Mouse (Mus musculus) embryonic facial prominence, embryonic 14.5 days (tissue): ENCODE measurements around the gene Tanc1. TPM values are rescaled to one million over a fixed set of nuclear protein-coding genes. Genes with fewer than 3 reads are reported as not detected.
A peak's percentile ranks its signal among the peaks of the same experiment; 100 is the strongest.

ENCODE experiments used
- ATAC-seq: fragments of 200-750 bp; cut with Nextera tagmentation; 2 replicates; pipeline ENCODE4 v1.8.0; 2017; ENCODE audit warnings: low read depth, moderate number of reproducible peaks, moderate TSS enrichment
- DNase-seq: peaks from one replicate; pipeline ENCODE4 v3.0.0-alpha.2; 2015; ENCODE audit warnings: low spot score
- H3K27ac ChIP-seq: fragments of 300-500 bp; sonication (generic); replicated peaks from 2 replicates; pipeline ENCODE4 v1.5.1; 2014; ENCODE audit warnings: low read depth, mild to moderate bottlenecking, low read length, moderate library complexity
- H3K27me3 ChIP-seq: fragments of 300-500 bp; sonication (generic); replicated peaks from 2 replicates; pipeline ENCODE4 v1.6.1; 2014; ENCODE audit warnings: low read length; ENCODE audit not compliant: control insufficient read depth, insufficient read depth
- H3K36me3 ChIP-seq: fragments of 300-500 bp; sonication (generic); 2 replicates; pipeline ENCODE4 v1.6.1; 2014; ENCODE audit warnings: low read length, mixed read lengths; ENCODE audit not compliant: control insufficient read depth, insufficient read depth
- H3K4me1 ChIP-seq: fragments of 300-500 bp; sonication (generic); 2 replicates; pipeline ENCODE4 v1.6.1; 2014; ENCODE audit warnings: antibody characterized with exemption, low read length; ENCODE audit not compliant: control insufficient read depth, insufficient read depth
- H3K4me2 ChIP-seq: fragments of 300-500 bp; sonication (generic); 2 replicates; pipeline ENCODE4 v1.6.1; 2014; ENCODE audit warnings: low read depth, mild to moderate bottlenecking, low read length, moderate library complexity, mixed read lengths
- H3K4me3 ChIP-seq: fragments of 300-500 bp; sonication (generic); 2 replicates; pipeline ENCODE4 v1.5.1; 2014; ENCODE audit warnings: low read depth, mild to moderate bottlenecking, low read length
- H3K9ac ChIP-seq: fragments of 300-500 bp; sonication (generic); 2 replicates; pipeline ENCODE4 v1.6.1; 2014; ENCODE audit warnings: low read depth, mild to moderate bottlenecking, low read length, moderate library complexity, mixed read lengths
- H3K9me3 ChIP-seq: fragments of 300-500 bp; sonication (generic); 2 replicates; pipeline ENCODE4 v1.6.1; 2016; ENCODE audit warnings: low read length; ENCODE audit not compliant: control insufficient read depth
- WGBS: fragments of 180-500 bp; shearing (Covaris S2); extraction: QIAGEN DNeasy Blood & Tissue Kit; methylation state at CpG from one replicate; pipeline ENCODE4 v1.1.7; 2014; 5-methylcytosine and 5-hydroxymethylcytosine counted together
- polyA plus RNA-seq: library from polyadenylated mRNA; unstranded; fragments of >200 nt; fragmentation: Nextera tagmentation; extraction: Ambion mirVana; gene quantifications from 2 replicates; pipeline ENCODE4 v1.2.1, GENCODE M21; 2014

The Tanc1 gene
- polyA plus RNA-seq, 1 experiment from 2014 or later = 24.8 TPM

DNA sequence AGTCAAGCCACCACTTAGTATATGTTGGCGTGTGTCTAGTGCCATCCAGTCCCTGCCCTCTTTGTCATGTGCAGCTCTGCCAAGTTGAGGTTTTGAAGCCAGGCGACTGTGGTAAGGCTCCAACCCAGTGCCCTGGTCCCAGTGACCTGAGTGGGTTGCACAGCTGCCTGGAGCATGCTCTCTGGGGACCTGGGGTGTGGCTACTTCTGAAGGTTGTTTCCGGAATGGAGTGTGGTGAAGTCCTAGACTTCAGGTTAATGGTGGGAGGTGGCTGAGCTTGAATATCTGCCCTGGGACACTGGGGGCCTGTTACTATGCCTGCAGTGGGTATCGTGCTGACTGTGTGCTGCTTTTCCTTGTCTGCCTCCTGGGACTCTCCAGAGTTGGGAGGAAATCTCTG, 18.0 kb downstream of the Tanc1 start:
- peaks cover 45% of the 10 kb centered on the region for H3K4me1 ChIP-seq
- ATAC-seq = no peak
- no peaks in the 10 kb centered on the region for H3K27me3 ChIP-seq
- no peak overlapping the region for H3K4me3 ChIP-seq
- no peak for DNase-seq
- H3K9me3 ChIP-seq = no peaks in the 10 kb centered on the region
- no peaks in the 10 kb centered on the region for H3K36me3 ChIP-seq
- no peak overlapping the region for H3K4me2 ChIP-seq
- H3K27ac ChIP-seq = no peak overlapping the region
- no peak overlapping the region for H3K9ac ChIP-seq
- 73% methylated on average over 4 of the region's 4 CpGs for WGBS

DNA sequence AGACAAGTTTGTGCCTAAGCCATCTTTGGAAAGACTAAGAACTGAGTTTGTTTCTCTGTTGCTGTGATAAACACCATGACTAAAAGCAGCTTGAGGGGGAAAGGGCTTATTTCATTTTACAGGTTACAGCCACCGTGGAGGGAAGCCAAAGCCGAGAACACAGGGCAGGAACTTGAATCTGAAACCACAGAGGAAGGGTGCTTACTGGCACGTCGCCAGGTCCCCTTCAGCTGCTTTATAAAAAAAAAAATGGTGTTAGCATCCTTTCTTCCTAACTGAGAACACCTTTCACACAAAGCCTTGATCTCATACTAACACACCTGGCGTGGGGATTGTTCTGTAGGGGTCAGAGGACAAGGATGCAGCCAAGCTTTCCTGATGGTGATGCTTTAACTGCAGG, 19.6 kb downstream of the Tanc1 start:
- WGBS = 49% methylated on average over 5 of the region's 5 CpGs
- H3K4me3 ChIP-seq = no peak overlapping the region
- H3K4me2 ChIP-seq = no peak overlapping the region
- ATAC-seq (no peak), DNase-seq (no peak)
- no peak overlapping the region; the same call in 1 of the 2 replicates for H3K27ac ChIP-seq
- H3K27me3 ChIP-seq = no peaks in the 10 kb centered on the region
- no peaks in the 10 kb centered on the region for H3K36me3 ChIP-seq
- no peaks in the 10 kb centered on the region for H3K9me3 ChIP-seq
- no peak overlapping the region for H3K9ac ChIP-seq
- H3K4me1 ChIP-seq = peaks cover 43% of the 10 kb centered on the region

DNA sequence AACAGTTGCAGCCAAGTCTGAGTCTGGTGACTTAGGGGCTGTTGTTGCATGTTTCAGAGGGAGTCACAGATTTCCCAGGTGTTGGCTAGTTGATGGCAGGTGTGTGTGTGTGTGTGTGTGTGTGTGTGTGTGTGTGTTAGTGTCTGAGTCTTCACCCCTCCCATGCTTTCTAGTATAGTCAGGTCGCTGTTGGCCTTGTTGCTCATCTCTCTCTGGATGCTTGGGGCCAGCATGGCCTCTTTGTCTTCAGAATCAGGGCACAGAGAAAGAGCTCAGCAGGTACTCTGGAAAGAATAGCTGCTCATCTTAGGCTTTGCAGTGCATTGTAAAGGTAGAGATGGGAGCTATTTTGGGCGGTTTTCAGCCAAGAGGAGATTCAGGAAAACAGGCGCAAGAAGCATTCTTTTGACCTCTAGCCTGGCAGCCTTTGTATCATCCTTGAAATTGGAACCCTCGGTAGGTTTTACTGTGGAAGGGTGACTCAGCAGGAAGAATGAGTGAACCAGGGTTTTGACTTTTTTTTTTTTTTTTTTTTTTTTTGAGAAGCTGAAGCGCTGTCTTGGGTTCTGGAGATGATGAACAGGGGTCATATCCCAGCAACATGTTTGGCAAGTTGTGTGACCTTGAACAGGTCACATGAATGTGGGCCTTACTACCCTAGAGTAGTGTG, 22.1 kb downstream of the Tanc1 start:
- Histone ChIP-seq H3K36me3 (no peaks in the 10 kb centered on the region), H3K27ac (no peak overlapping the region), H3K4me3 (no peak overlapping the region), H3K4me2 (no peak overlapping the region), H3K4me1 (peaks cover 22% of the 10 kb centered on the region), H3K9ac (no peak overlapping the region), H3K27me3 (no peaks in the 10 kb centered on the region), H3K9me3 (no peaks in the 10 kb centered on the region)
- no peak for DNase-seq
- no peak for ATAC-seq
- WGBS = 55% methylated on average over 5 of the region's 5 CpGs

GRCm38 (mm10) chr2:59637040-59637785, 25.4 kb downstream of the Tanc1 start:
- no peak for ATAC-seq
- Histone ChIP-seq H3K9me3 (no peaks in the 10 kb centered on the region), H3K4me1 (no peaks in the 10 kb centered on the region), H3K27me3 (no peaks in the 10 kb centered on the region), H3K4me2 (no peak overlapping the region), H3K36me3 (no peaks in the 10 kb centered on the region), H3K4me3 (no peak overlapping the region), H3K27ac (no peak overlapping the region), H3K9ac (no peak overlapping the region)
- no peak for DNase-seq
- 94% methylated on average over 18 of the region's 18 CpGs for WGBS

GRCm38 (mm10) chr2:59642722-59643121, 30.9 kb downstream of the Tanc1 start:
- Histone ChIP-seq H3K4me3 (no peak overlapping the region), H3K9ac (no peak overlapping the region), H3K27me3 (no peaks in the 10 kb centered on the region), H3K36me3 (no peaks in the 10 kb centered on the region), H3K9me3 (no peaks in the 10 kb centered on the region), H3K4me2 (no peak overlapping the region), H3K27ac (no peak overlapping the region), H3K4me1 (peaks cover 32% of the 10 kb centered on the region)
- DNase-seq (no peak), ATAC-seq (no peak)
- 75% methylated on average over 8 of the region's 8 CpGs for WGBS

DNA sequence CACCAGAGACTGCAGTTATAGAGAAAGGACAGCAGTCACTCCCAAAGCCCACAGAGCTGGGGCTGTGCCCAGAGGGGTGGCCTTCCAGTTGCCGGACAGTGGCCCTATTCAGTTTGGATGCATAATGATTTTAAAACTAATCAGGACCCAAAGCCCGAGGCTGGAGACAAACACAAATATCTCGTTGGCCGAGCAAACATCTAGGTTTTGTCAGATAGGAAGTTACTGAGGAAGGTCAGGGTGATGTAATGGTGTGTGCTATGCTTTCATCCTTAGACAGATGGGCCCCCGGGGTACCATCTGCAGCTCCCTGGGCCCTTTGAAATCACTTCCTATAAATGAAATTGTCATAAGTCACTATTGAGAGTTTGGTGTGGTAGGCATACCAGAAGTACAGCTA, 33.0 kb downstream of the Tanc1 start:
- H3K27me3 ChIP-seq = no peaks in the 10 kb centered on the region
- DNase-seq (no peak), ATAC-seq (peak; percentile 28)
- WGBS = 23% methylated on average over 5 of the region's 5 CpGs
- H3K9me3 ChIP-seq = no peaks in the 10 kb centered on the region
- no peak overlapping the region for H3K4me2 ChIP-seq
- no peak overlapping the region for H3K9ac ChIP-seq
- H3K36me3 ChIP-seq = no peaks in the 10 kb centered on the region
- H3K27ac ChIP-seq = peak overlapping the region; percentile 15; the same call in 1 of the 2 replicates
- H3K4me3 ChIP-seq = no peak overlapping the region
- peaks cover 33% of the 10 kb centered on the region for H3K4me1 ChIP-seq

DNA sequence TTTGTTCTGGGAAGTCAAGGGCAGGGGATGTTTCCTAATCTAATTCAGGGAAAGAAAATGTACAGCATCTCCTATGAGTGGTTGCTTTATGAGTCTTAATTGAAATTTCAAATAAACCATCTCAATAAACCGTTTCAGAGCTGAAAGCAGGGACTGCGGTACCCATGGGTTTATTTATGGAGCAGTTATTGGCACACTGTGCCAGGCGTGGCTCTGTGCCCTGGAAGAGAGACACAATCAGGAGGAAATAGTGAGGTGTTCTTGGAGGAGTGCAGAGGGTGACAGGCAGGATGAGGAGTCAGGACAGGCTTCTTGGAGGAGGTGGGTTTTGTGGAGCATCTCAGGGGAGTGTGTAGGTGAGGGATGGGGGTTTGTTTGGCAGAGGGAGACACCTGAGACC, 33.7 kb downstream of the Tanc1 start:
- no peak for ATAC-seq
- H3K27ac ChIP-seq = no peak overlapping the region
- no peaks in the 10 kb centered on the region for H3K36me3 ChIP-seq
- no peak overlapping the region for H3K4me3 ChIP-seq
- no peaks in the 10 kb centered on the region for H3K27me3 ChIP-seq
- no peak for DNase-seq
- 49% methylated on average over 3 of the region's 3 CpGs for WGBS
- no peaks in the 10 kb centered on the region for H3K9me3 ChIP-seq
- no peak overlapping the region for H3K9ac ChIP-seq
- H3K4me2 ChIP-seq = no peak overlapping the region
- peaks cover 33% of the 10 kb centered on the region for H3K4me1 ChIP-seq

GRCm38 (mm10) chr2:59646740-59647390, 35.0 kb downstream of the Tanc1 start:
- no peak for DNase-seq
- ATAC-seq = no peak
- Histone ChIP-seq H3K9ac (no peak overlapping the region), H3K27me3 (no peaks in the 10 kb centered on the region), H3K9me3 (no peaks in the 10 kb centered on the region), H3K4me1 (peaks cover 33% of the 10 kb centered on the region), H3K27ac (no peak overlapping the region), H3K36me3 (no peaks in the 10 kb centered on the region), H3K4me2 (no peak overlapping the region), H3K4me3 (no peak overlapping the region)
- WGBS = 82% methylated on average over 20 of the region's 20 CpGs
